In the genomic region with DNA sequence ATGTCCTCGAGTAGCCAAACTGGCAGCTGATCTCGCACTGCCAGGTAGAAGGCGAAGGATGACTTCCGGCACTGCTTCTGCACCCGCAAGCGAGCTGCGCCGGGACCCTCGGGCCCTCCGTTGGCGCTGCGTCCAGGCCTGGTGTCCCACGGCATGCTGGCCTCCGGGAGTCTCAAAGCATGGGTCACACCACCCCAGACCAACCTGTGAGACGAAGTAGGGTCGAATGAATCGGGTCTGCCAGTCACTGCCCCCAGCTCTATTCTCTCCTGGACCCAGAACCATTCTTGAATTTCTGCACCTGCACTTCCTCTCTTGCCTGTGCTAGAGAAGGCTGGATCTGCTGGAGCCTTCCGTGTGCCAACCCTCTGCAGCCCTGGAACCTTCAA, we compare ENCODE assay signal across 11 mouse cellular contexts. TPM values are rescaled to one million over a fixed set of nuclear protein-coding genes. Genes with fewer than 3 reads are reported as not detected.
A peak's percentile ranks its signal among the peaks of the same experiment; 100 is the strongest.
DNase-seq lines count a peak whose midpoint lies in the region; ATAC-seq and TF ChIP-seq lines count a peak whose summit lies in the region.
"Had no signal": no experiment of that assay in that cellular context is flagged by ENCODE, and none has a peak within 500 bp of the region (broad histone marks: within the 10 kb centered on the region; RNA-seq: fewer than 3 reads in every experiment).

No protein-coding gene starts in this region.

- H3K27me3 ChIP-seq in kidney, embryonic 14.5 days (ENCODE audit: control insufficient read depth, insufficient read depth, low read length): no peaks in the 10 kb centered on the region
- H3K27me3 ChIP-seq in limb, embryonic 15.5 days: no peaks in the 10 kb centered on the region

- H3K4me1 ChIP-seq in kidney, embryonic 14.5 days (ENCODE audit: control insufficient read depth, insufficient read depth, low read length): peaks cover 12% of the 10 kb centered on the region; the same call in 1 of the 2 replicates
- peaks cover 16% of the 10 kb centered on the region for H3K4me1 ChIP-seq in bone marrow, adult 2 months (ENCODE audit: control insufficient read depth, insufficient read depth, low read length)
- peaks cover 13% of the 10 kb centered on the region for H3K4me1 ChIP-seq in limb, embryonic 15.5 days

- no peak overlapping the region for H3K27ac ChIP-seq in kidney, embryonic 14.5 days (ENCODE audit: low read depth, low read length)
- no peak overlapping the region for H3K27ac ChIP-seq in bone marrow, adult 2 months (ENCODE audit: control insufficient read depth, insufficient read depth, low read depth, low read length, poor library complexity)
- H3K27ac ChIP-seq in limb, embryonic 15.5 days: no peak overlapping the region

- 91% methylated on average over 18 of the region's 18 CpGs for WGBS in kidney, embryonic 14.5 days
- WGBS in bone marrow, adult 2 months: 96% methylated on average over 18 of the region's 18 CpGs
- 96% methylated on average over 18 of the region's 18 CpGs for WGBS in limb, embryonic 15.5 days

- 0 out of 2 replicates have a peak overlapping the region, but pooled peaks have one; percentile 82 for H3K4me3 ChIP-seq in kidney, embryonic 14.5 days (ENCODE audit: low read length)
- peak overlapping the region; percentile 57 for H3K4me3 ChIP-seq in bone marrow, adult 2 months (replicated peaks; ENCODE audit: control insufficient read depth, low read depth, low read length)
- 0 out of 2 replicates have a peak overlapping the region, but pooled peaks have one; percentile 79 for H3K4me3 ChIP-seq in limb, embryonic 15.5 days

- ATAC-seq in kidney, embryonic 14.5 days (ENCODE audit: low FRiP score, low TSS enrichment): no peak
- ATAC-seq in limb, embryonic 15.5 days (ENCODE audit: insufficient number of reproducible peaks, low FRiP score, low TSS enrichment, low read depth): no peak

- no peak for TF ChIP-seq CTCF in bone marrow, adult 2 months (IDR thresholded peaks at IDR 0.05; ENCODE audit: control insufficient read depth, insufficient read depth, low read length)

- H3K9me3 ChIP-seq in kidney, embryonic 14.5 days (ENCODE audit: control insufficient read depth, low read length): no peaks in the 10 kb centered on the region
- H3K9me3 ChIP-seq in limb, embryonic 15.5 days: no peaks in the 10 kb centered on the region

- no peak overlapping the region; the same call in 1 of the 2 replicates for H3K4me2 ChIP-seq in kidney, embryonic 14.5 days (replicated peaks; ENCODE audit: low read depth, low read length)
- no peak overlapping the region for H3K4me2 ChIP-seq in limb, embryonic 15.5 days

- TF ChIP-seq POLR2A in bone marrow, adult 2 months (IDR thresholded peaks at IDR 0.05; ENCODE audit: borderline replicate concordance, control insufficient read depth, low read depth, low read length): no peak

- H3K36me3 ChIP-seq in kidney, embryonic 14.5 days (ENCODE audit: control insufficient read depth, insufficient read depth, low read length): peaks cover 19% of the 10 kb centered on the region; the same call in 1 of the 2 replicates
- peaks cover 40% of the 10 kb centered on the region for H3K36me3 ChIP-seq in limb, embryonic 15.5 days

- DNase-seq in cerebellum, adult 8-10 months: peak; percentile 34
- no peak for DNase-seq in cerebellum, postnatal 36 days
- no peak for DNase-seq in kidney, adult 18-20 months
- DNase-seq in embryo, embryonic 10.5 days (ENCODE audit: low spot score): no peak
- no peak for DNase-seq in thymus, postnatal 10 days (ENCODE audit: low spot score in 2 of 2)
- DNase-seq: B cell, adult 2 months; right cerebral cortex, adult 18-20 months; thymus, postnatal 25 days had no signal

- no peak overlapping the region for H3K9ac ChIP-seq in kidney, embryonic 14.5 days (ENCODE audit: low read depth, low read length)
- no peak overlapping the region for H3K9ac ChIP-seq in limb, embryonic 15.5 days

RNA-seq across cellular contexts. Expression of a gene that starts 1.5 kb away (rescaled TPM):
- 11.0 and 12.4 TPM in 2 replicates for polyA plus RNA-seq in kidney, embryonic 14.5 days (2014; fragmentation: Nextera tagmentation; extraction: Ambion mirVana)
- 19.7 and 28.6 TPM in 2 replicates for polyA plus RNA-seq in bone marrow, adult 2 months (2011; ENCODE audit: insufficient read depth, insufficient read length, low replicate concordance, missing spikeins)
- 16.4 and 20.0 TPM in 2 replicates for polyA plus RNA-seq in limb, embryonic 15.5 days (2015; fragmentation: Nextera tagmentation; extraction: Ambion mirVana)
